Mouse (Mus musculus) kidney, postnatal 0 days (tissue): Measurements from ENCODE around the gene Sec61b. TPM values are rescaled to one million over a fixed set of nuclear protein-coding genes. Genes with fewer than 3 reads are reported as not detected.

Experiments
- ATAC-seq: fragments of 200-750 bp; cut with Nextera tagmentation; replicated peaks from 2 replicates; pipeline ENCODE4 v1.8.0; 2017; ENCODE audit warnings: low read depth, moderate number of reproducible peaks, moderate TSS enrichment, moderate library complexity; ENCODE audit not compliant: low FRiP score
- DNase-seq: peaks from one replicate; pipeline ENCODE4 v3.0.0-alpha.2; 2016; ENCODE audit warnings: low spot score
- H3K27ac ChIP-seq: fragments of 300-500 bp; sonication (generic); 2 replicates; pipeline ENCODE4 v1.5.1; 2014; ENCODE audit warnings: mild to moderate bottlenecking
- H3K27me3 ChIP-seq: fragments of 300-500 bp; sonication (generic); 2 replicates; pipeline ENCODE4 v1.6.1; 2014; ENCODE audit warnings: low read length, mixed read lengths; ENCODE audit not compliant: insufficient read depth
- H3K36me3 ChIP-seq: fragments of 300-500 bp; sonication (generic); 2 replicates; pipeline ENCODE4 v1.6.1; 2014; ENCODE audit warnings: low read length, mixed read lengths; ENCODE audit not compliant: insufficient read depth
- H3K4me1 ChIP-seq: fragments of 300-500 bp; sonication (generic); replicated peaks from 2 replicates; pipeline ENCODE4 v1.6.1; 2014; ENCODE audit warnings: antibody characterized with exemption, low read length, mixed read lengths; ENCODE audit not compliant: insufficient read depth
- H3K4me2 ChIP-seq: fragments of 300-500 bp; sonication (generic); 2 replicates; pipeline ENCODE4 v1.6.1; 2014; ENCODE audit warnings: mild to moderate bottlenecking, low read length, moderate library complexity, mixed read lengths
- H3K4me3 ChIP-seq: fragments of 300-500 bp; sonication (generic); replicated peaks from 2 replicates; pipeline ENCODE4 v1.5.1; 2014; ENCODE audit warnings: low read depth, low read length
- H3K9ac ChIP-seq: fragments of 300-500 bp; sonication (generic); 2 replicates; pipeline ENCODE4 v1.6.1; 2014; ENCODE audit warnings: low read depth, low read length
- H3K9me3 ChIP-seq: fragments of 300-500 bp; sonication (generic); replicated peaks from 2 replicates; pipeline ENCODE4 v1.6.1; 2016; ENCODE audit warnings: low read length, inconsistent platforms, mixed read lengths
- CTCF ChIP-seq: IDR thresholded peaks from 2 replicates; pipeline ENCODE4 v1.5.1; 2016; ENCODE audit warnings: antibody characterized with exemption, low read depth, mild to moderate bottlenecking, moderate library complexity
- WGBS: fragments of 180-500 bp; shearing (Covaris S2); extraction: QIAGEN DNeasy Blood & Tissue Kit; methylation state at CpG from one replicate; pipeline ENCODE4 v1.1.7; 2014; 5-methylcytosine and 5-hydroxymethylcytosine counted together
- polyA plus RNA-seq: library from polyadenylated mRNA; unstranded; fragments of >200 nt; fragmentation: Nextera tagmentation; extraction: Ambion mirVana; gene quantifications from 2 replicates; pipeline ENCODE4 v1.2.1, GENCODE M21; 2015

Sec61b gene
- polyA plus RNA-seq, 1 experiment from 2014 or later: 445 TPM

GRCm38 (mm10) chr4:47497811-47498385 is 23.4 kb downstream of the Sec61b start:
- ATAC-seq (no peak), DNase-seq (no peak)
- H3K36me3 ChIP-seq: no peaks in the 10 kb centered on the region
- TF ChIP-seq CTCF: no peak
- no peak overlapping the region for H3K4me2 ChIP-seq
- no peak overlapping the region for H3K4me3 ChIP-seq
- WGBS: 54% methylated on average over 7 of the region's 7 CpGs
- no peaks in the 10 kb centered on the region for H3K27me3 ChIP-seq
- H3K9me3 ChIP-seq: no peaks in the 10 kb centered on the region
- no peaks in the 10 kb centered on the region for H3K4me1 ChIP-seq
- H3K9ac ChIP-seq: no peak overlapping the region
- H3K27ac ChIP-seq: no peak overlapping the region

- 70% methylated on average over 10 of the region's 10 CpGs for WGBS
- H3K4me2 ChIP-seq: no peak overlapping the region
- no peaks in the 10 kb centered on the region for H3K36me3 ChIP-seq
- ATAC-seq (no peak), DNase-seq (no peak)
- no peaks in the 10 kb centered on the region for H3K4me1 ChIP-seq
- H3K9ac ChIP-seq: no peak overlapping the region
- TF ChIP-seq CTCF: no peak
- no peak overlapping the region for H3K4me3 ChIP-seq
- H3K27me3 ChIP-seq: no peaks in the 10 kb centered on the region
- H3K9me3 ChIP-seq: no peaks in the 10 kb centered on the region
- no peak overlapping the region for H3K27ac ChIP-seq
These were observed 24.7 kb downstream of the Sec61b start for GRCm38 (mm10) chr4:47499121-47499545.

GRCm38 (mm10) chr4:47502546-47502971 is 28.1 kb downstream of the Sec61b start:
- Histone ChIP-seq H3K27me3 (no peaks in the 10 kb centered on the region), H3K36me3 (no peaks in the 10 kb centered on the region), H3K4me3 (no peak overlapping the region), H3K4me2 (no peak overlapping the region), H3K9me3 (no peaks in the 10 kb centered on the region), H3K27ac (no peak overlapping the region), H3K9ac (no peak overlapping the region), H3K4me1 (no peaks in the 10 kb centered on the region)
- peak; percentile 77 for TF ChIP-seq CTCF
- ATAC-seq: 0 out of 2 replicates have a peak, but pooled peaks have one; percentile 40
- DNase-seq: peak; percentile 68
- WGBS: 36% methylated on average over 4 of the region's 4 CpGs

GRCm38 (mm10) chr4:47503045-47503444 is 28.6 kb downstream of the Sec61b start:
- Histone ChIP-seq H3K36me3 (no peaks in the 10 kb centered on the region), H3K4me2 (no peak overlapping the region), H3K27ac (no peak overlapping the region), H3K4me3 (no peak overlapping the region), H3K9me3 (no peaks in the 10 kb centered on the region), H3K27me3 (no peaks in the 10 kb centered on the region), H3K9ac (no peak overlapping the region), H3K4me1 (no peaks in the 10 kb centered on the region)
- no peak for TF ChIP-seq CTCF
- no peak for ATAC-seq
- no peak for DNase-seq
- WGBS: 80% methylated on average over 6 of the region's 6 CpGs

GRCm38 (mm10) chr4:47504841-47505517 is 30.5 kb downstream of the Sec61b start:
- Histone ChIP-seq H3K4me3 (no peak overlapping the region), H3K27me3 (no peaks in the 10 kb centered on the region), H3K9me3 (no peaks in the 10 kb centered on the region), H3K36me3 (no peaks in the 10 kb centered on the region), H3K4me2 (no peak overlapping the region), H3K27ac (no peak overlapping the region), H3K9ac (no peak overlapping the region), H3K4me1 (no peaks in the 10 kb centered on the region)
- 57% methylated on average over 10 of the region's 10 CpGs for WGBS
- TF ChIP-seq CTCF: no peak
- DNase-seq (no peak), ATAC-seq (no peak)

- Histone ChIP-seq H3K4me1 (no peaks in the 10 kb centered on the region), H3K36me3 (no peaks in the 10 kb centered on the region), H3K27ac (no peak overlapping the region), H3K4me3 (no peak overlapping the region), H3K4me2 (no peak overlapping the region), H3K9me3 (no peaks in the 10 kb centered on the region), H3K27me3 (no peaks in the 10 kb centered on the region), H3K9ac (no peak overlapping the region)
- ATAC-seq (0 out of 2 replicates have a peak, but pooled peaks have one; percentile 13), DNase-seq (no peak)
- no peak for TF ChIP-seq CTCF
- WGBS: 67% methylated on average over 12 of the region's 12 CpGs
These were observed 44.2 kb downstream of the Sec61b start for GRCm38 (mm10) chr4:47518551-47519181.
